Mouse (Mus musculus) kidney, adult 2 months (tissue): ENCODE data around the gene Adtrp.

Source experiments
- CTCF ChIP-seq: fragments of 200-500 bp; conservative IDR thresholded peaks from 2 replicates; pipeline ENCODE4 v1.5.1; 2011; ENCODE audit warnings: low read depth, mild to moderate bottlenecking, control low read depth, low read length, moderate library complexity, mixed read lengths; ENCODE audit not compliant: insufficient read depth, insufficient read length
- POLR2A ChIP-seq: fragments of 200-500 bp; IDR thresholded peaks from one replicate; pipeline ENCODE4 v1.6.1; 2011; ENCODE audit warnings: low read depth, low read length, control low read depth

GRCm38 (mm10) chr13:41828296-41828754 is 19.2 kb downstream of the Adtrp start:
- TF ChIP-seq CTCF (no peak), POLR2A (peak; percentile 69)
